Mouse (Mus musculus) cerebellum, adult 18-20 months (tissue): ENCODE measurements around the gene Cog1.
"Not testable (repeated sequence)": the region's sequence is repeated elsewhere in the genome, so short reads cannot be mapped to it uniquely, and the experiment has no call there.

Experiments
- DNase-seq, 2 experiments: peaks; one replicate each; pipeline ENCODE4 v3.0.0; 2021

The Cog1 gene

DNA sequence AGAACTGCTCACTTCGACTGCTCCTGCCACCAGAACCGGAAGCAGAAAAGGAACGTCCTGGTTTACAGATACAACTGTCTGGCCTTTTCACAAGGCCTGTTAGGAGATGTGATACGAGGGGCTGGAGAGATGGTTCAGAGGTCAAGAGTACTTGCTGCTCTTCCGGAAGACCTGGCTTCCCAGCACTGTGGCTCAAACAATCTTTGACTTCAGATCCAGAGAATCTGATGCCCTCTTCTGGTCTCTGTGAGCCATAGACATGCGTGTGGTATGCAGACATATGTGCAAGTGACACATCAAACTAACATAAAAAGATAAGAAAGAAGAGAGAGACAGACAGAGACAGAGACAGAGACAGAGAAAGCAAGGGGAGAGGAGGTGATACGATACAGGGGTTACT, 16.7 kb upstream of the Cog1 start:
- DNase-seq: no peak

DNA sequence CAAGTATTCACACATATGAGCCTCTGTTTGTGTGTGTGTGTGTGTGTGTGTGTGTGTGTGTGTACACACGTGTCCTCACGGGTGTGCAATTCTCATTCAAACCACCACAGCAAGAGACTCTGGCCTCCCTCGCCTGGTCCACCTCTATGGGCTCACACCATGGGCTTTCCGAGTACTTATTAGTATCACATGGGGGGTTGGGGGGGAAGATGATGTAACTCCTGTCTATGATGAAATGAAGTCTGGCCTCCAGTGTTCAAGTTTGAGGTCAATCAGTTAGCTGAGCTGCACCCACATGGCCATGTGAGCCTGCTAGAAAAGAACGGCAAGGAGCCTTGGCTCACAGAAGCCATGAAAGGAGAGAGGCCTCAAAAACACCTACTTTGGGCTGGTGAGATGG, 15.6 kb upstream of the Cog1 start:
- DNase-seq: no peak

DNA sequence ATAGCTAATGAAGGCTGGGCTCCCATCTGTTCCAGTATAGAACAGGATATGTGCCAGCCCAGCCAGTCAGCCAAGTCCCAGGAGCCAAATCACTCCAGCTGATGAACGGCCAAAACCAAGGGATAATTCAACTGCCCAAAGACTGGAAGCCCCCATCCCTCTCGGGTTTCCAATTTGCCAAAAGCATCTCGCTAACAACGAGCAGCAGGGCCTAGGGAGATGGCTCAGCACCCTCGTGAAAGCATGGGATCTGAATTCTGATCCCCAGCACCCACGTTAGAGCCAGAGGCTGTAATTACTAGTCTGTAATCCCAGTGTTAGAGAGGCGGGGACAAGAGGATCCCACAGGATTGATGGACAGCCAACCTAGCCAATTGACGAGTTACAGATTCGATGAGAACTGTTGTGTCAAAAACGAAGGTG, 14.3 kb upstream of the Cog1 start:
- no peak for DNase-seq

- no peak for DNase-seq
Observed at GRCm38 (mm10) chr11:113638680-113639079, 10.3 kb upstream of the Cog1 start.

DNA sequence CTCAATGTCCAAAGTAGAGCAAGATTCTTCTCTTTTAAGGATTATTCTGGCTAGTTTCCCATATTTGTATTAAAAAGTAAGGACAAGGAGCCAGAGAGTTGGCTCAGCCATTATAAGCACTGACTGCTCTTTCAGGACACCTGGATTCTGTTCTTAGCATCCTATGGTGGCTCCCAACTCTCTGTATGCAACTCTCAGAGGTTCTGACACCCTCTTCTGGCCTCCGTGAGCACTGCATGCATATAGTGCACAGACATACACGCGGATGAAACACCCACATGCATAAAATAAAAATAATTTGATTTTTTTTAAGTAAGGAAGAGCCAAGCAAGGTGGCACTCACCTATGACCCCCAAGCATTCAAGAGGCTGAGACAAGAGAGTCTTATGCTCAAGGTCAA, 3.8 kb upstream of the Cog1 start:
- no peak for DNase-seq

GRCm38 (mm10) chr11:113648152-113648551, 817 bp upstream of the Cog1 start:
- peak; percentile 83 to 89 for DNase-seq

- DNase-seq: peak; percentile 62 to 79
Observed at GRCm38 (mm10) chr11:113649353-113650210, 613 bp downstream of the Cog1 start, which contains the start of gene Slc39a11. Gene Slc39a11, minus strand, starts transcription at chr11:113650079.

DNA sequence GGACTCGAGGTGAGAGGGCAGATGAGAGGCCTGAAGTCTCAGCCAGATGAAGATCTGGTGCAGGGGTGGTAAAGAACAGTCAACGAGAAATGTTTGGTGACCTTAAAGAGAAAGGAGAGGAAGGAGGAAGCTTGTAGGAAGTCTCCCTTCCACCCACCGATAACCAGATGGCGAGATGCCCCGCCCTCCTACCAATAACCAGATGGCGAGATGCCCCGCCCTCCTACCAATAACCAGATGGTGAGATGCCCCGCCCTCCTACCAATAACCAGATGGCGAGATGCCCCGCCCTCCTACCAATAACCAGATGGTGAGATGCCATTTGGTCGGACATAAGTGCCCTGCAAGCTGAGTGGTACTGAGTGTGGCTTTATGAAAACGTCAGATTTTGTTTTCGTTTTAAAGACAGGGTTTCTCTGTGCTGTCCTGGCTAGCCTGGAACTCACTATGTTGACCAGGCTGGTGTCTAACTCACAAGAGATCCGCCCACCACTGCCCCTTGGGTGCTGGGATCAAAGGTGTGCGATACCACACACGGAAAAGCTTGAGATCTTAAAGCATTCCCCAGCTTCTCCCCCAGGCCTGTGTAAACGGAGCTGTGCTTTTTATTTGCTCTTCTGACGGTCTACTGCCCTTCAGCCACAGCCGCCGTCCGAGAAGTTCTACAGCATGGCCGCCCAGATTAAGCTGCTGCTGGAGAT, 2.4 kb downstream of the Cog1 start:
- DNase-seq: peak; percentile 61 to 65

DNA sequence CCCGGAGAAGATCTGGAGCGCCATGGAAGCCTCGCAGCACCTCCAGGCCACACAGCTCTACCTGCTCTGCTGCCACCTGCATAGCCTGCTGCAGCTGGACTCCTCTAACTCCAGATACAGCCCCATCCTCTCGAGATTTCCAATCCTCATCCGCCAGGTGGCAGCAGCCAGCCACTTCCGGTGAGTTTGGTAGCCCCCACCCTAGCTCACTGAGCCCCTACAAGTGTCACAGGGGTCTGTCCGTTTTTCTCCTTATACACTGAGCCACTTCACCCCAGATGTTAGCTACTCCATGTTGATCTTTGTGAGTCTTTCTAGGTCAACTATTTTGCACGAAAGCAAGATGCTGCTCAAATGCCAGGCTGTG, 2.9 kb downstream of the Cog1 start:
- peak; percentile 61 to 63 for DNase-seq

DNA sequence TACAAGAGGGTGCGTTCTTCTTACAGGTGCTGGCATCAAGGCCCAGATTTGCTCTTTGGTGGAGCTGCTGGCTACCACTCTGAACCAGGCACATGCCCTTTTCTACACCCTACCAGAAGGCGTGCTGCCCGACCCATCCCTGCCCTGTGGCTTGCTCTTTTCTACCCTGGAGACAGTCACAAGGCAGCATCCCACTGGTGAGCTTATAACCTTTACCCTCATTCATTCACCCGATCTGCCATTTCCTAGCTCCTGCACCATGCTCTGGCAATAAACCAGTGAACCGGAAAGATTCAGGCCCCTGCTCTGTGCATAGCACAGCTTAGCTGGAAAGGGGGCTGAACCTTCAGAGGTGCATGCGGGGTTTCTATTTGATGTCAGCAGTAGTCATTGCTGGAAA, 3.5 kb downstream of the Cog1 start:
- DNase-seq: no peak

DNA sequence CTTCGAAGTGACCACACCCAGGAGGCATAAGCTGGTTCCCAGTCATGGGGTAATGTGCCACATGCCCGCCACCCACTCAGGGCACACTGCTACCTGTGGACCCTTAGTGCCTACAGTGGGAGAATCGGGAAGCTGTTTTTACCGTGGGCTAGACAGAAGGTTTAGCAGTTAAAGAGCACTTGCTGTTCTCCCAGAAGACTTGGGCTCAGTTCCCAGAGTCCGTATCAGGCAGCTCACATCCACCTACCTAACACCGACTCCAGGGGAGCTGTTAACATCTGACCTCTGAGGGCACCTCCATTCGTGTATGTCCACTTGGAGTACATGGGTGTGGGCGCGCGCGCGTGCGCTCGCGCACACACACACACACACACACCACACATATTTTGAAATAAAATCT, 5.1 kb downstream of the Cog1 start:
- DNase-seq: peak in 1 of 2 experiments; percentile 26

DNA sequence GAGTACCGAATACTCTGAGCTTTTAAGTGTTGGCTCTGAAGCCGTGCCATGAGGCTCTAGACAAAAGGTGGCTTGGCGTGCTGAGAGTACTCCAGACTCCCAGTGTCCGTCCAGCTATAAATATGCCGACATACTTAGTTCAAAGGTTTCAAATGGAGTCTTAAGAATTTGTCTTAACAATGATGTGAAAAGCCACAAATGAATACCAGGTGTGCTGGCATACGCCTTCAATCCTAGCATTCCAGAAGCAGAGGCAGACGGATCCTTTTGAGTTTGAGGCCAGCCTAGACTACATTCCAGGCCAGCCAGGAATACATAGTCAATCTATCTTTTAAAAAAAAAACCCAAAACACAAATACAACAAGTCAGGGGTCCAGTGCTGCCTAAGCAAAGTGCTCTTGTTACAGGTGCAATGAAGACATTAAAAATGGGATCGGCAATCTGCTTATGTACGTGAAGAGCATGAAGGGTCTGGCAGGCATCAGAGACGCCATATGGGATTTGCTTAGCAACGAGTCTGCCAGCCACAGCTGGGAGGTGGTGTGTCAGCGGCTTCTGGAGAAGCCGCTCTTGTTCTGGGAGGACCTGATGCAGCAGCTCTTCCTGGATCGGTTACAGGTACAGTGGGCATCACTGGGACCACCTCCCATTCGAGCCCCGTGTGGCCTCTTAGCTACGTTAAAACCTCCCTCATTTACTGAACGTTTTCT, 5.7 kb downstream of the Cog1 start:
- DNase-seq: peak in 1 of 2 experiments; percentile 20

GRCm38 (mm10) chr11:113656511-113656932, 7.6 kb downstream of the Cog1 start:
- DNase-seq: peak; percentile 91 to 97

GRCm38 (mm10) chr11:113657221-113657620, 8.3 kb downstream of the Cog1 start:
- DNase-seq: peak in 1 of 2 experiments; percentile 45

- no peak for DNase-seq
Observed at GRCm38 (mm10) chr11:113658319-113658718, 9.3 kb downstream of the Cog1 start.

- DNase-seq: no peak
Observed at GRCm38 (mm10) chr11:113658763-113659162, 9.8 kb downstream of the Cog1 start.

GRCm38 (mm10) chr11:113660213-113660612, 11.2 kb downstream of the Cog1 start:
- not testable (repeated sequence) for DNase-seq

- peak; percentile 39 to 45 for DNase-seq
Observed at GRCm38 (mm10) chr11:113660940-113661339, 12.0 kb downstream of the Cog1 start.

DNA sequence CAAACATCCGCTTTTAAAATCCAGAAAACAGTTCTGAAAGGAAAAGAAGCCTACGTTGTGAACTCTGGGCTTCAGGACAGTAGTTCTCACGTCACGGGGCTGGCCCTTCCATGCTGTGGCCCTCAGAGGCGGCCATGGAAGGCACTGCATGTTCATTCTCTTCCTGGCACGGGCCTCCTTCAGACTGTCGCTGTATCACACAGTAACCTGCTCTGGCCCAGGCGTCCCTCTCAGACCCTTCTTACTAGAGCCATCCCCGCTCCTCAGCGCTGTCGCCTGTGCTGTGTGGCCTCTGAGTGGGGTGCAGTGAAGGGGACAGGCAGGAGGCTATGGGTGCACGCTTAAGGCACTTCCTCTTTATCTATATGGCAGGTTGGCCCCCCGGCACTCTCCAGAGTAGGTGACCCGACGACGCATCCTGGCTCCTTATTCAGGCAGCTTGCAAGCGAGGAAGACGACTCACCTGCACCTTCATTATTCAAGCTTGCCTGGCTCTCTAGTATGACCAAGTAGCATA, 12.9 kb downstream of the Cog1 start:
- DNase-seq: no peak

DNA sequence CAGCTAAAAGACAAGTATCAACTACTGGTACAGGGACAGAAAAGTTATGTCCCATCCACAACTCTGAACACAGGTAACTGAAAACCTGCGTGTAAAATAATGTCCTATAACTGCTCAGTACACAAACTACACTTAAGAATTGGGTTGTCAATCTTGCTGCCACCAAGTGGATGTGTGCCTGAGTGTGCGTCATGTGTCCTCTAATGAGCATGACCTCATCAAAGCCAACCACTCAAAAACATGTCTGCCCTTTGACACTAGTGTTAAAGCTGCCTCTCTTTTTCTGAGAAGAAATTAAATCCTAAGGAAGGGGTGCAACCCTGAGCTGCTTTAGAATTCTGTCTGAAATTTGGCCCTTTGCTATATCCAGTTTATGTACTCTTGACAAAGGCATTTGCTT, 15.3 kb downstream of the Cog1 start:
- no peak for DNase-seq

- no peak for DNase-seq
Observed at GRCm38 (mm10) chr11:113666205-113666604, 17.2 kb downstream of the Cog1 start.

DNA sequence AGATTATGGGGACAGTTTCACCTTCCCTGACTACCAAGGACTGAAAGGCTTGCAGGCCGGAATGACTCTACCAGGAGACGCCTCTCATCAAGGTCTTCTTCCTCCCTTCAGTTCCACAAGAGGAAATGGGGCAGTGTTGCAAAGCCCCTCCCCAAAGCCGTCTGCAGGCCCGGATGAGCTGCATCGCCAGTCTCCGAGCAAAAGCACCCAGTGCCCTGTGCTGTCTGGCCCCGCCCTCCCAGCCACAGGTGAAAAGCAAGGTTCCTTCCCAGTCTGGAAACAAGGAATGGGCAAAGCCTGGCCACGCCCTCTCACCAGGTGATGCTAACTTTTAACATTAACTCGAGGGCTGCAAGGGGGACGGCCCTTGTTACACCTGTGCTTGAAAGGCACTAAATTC, 17.7 kb downstream of the Cog1 start:
- DNase-seq: no peak

DNA sequence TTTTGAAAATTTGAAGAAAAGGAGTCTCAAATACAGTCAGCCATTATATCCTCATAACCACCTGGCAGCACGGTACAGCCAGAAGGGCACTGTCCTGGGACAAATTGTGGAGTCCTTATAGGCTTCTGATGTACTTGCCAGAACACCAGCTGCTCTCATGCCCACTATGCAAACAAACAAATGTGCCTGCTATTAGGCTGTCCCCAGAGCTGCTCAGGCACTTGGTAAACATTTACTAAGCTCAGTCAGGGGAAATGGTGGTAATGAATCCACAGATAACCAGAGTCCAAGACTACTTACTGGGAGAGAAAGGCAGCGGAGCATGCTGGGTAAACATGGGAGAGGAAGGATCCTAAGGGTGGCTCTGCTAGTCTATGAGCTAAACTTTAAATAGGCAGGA, 18.2 kb downstream of the Cog1 start:
- no peak for DNase-seq
